Mouse (Mus musculus) liver, postnatal 0 days (tissue): Measurements from ENCODE around the gene P4ha1. TPM values are rescaled to one million over a fixed set of nuclear protein-coding genes. Genes with fewer than 3 reads are reported as not detected.

Experiments used
- ATAC-seq: fragments of 200-750 bp; cut with Nextera tagmentation; 2 replicates; pipeline ENCODE4 v1.8.0; 2017; ENCODE audit warnings: mild to moderate bottlenecking, moderate library complexity
- DNase-seq: peaks from one replicate; pipeline ENCODE4 v3.0.0-alpha.2; 2016
- H3K27ac ChIP-seq: fragments of 300-500 bp; sonication (generic); 2 replicates; pipeline ENCODE4 v1.5.1; 2014; ENCODE audit warnings: antibody characterized with exemption, moderate library complexity, mild to moderate bottlenecking, low read depth
- H3K27me3 ChIP-seq: fragments of 300-500 bp; sonication (generic); 2 replicates; pipeline ENCODE4 v1.6.1; 2014; ENCODE audit warnings: low read length, control low read depth, mixed read lengths; ENCODE audit not compliant: insufficient read depth
- H3K36me3 ChIP-seq: fragments of 300-500 bp; sonication (generic); replicated peaks from 2 replicates; pipeline ENCODE4 v1.6.1; 2014; ENCODE audit warnings: mild to moderate bottlenecking, control low read depth, low read length, moderate library complexity, mixed read lengths; ENCODE audit not compliant: insufficient read depth
- H3K4me1 ChIP-seq: fragments of 300-500 bp; sonication (generic); 2 replicates; pipeline ENCODE4 v1.6.1; 2014; ENCODE audit warnings: antibody characterized with exemption, mild to moderate bottlenecking, control low read depth; ENCODE audit not compliant: insufficient read depth
- H3K4me2 ChIP-seq: fragments of 300-500 bp; sonication (generic); 2 replicates; pipeline ENCODE4 v1.6.1; 2014; ENCODE audit warnings: low read depth, mild to moderate bottlenecking, low read length, moderate library complexity, mixed read lengths
- H3K4me3 ChIP-seq: fragments of 300-500 bp; sonication (generic); 2 replicates; pipeline ENCODE4 v1.5.1; 2014; ENCODE audit warnings: low read depth, low read length
- H3K9ac ChIP-seq: fragments of 300-500 bp; sonication (generic); replicated peaks from 2 replicates; pipeline ENCODE4 v1.6.1; 2014; ENCODE audit warnings: mild to moderate bottlenecking, moderate library complexity
- H3K9me3 ChIP-seq: fragments of 300-500 bp; sonication (generic); 2 replicates; pipeline ENCODE4 v1.6.1; 2016; ENCODE audit warnings: mild to moderate bottlenecking, control low read depth, low read length, mixed read lengths
- CTCF ChIP-seq: sonication (generic); IDR thresholded peaks from 2 replicates; pipeline ENCODE4 v1.5.1; 2016; ENCODE audit warnings: antibody characterized with exemption, low read depth
- EP300 ChIP-seq: IDR thresholded peaks from 2 replicates; pipeline ENCODE4 v1.6.1; 2016; ENCODE audit warnings: antibody characterized with exemption, low read depth, mild to moderate bottlenecking
- WGBS: fragments of 180-500 bp; shearing (Covaris S2); extraction: QIAGEN DNeasy Blood & Tissue Kit; methylation state at CpG from one replicate; pipeline ENCODE4 v1.1.7; 2014; ENCODE audit not compliant: insufficient replicate concordance; 5-methylcytosine and 5-hydroxymethylcytosine counted together
- polyA plus RNA-seq: library from polyadenylated mRNA; unstranded; fragments of >200 nt; fragmentation: Nextera tagmentation; extraction: Ambion mirVana; gene quantifications from 2 replicates; pipeline ENCODE4 v1.2.1, GENCODE M21; 2015

P4ha1 gene
- polyA plus RNA-seq, 1 experiment from 2014 or later: 6.4 TPM

- WGBS: 70% methylated on average over 12 of the region's 12 CpGs
- ATAC-seq: no peak
- Histone ChIP-seq H3K4me1 (peaks cover 3% of the 10 kb centered on the region; the same call in 1 of the 2 replicates), H3K9me3 (no peaks in the 10 kb centered on the region), H3K9ac (no peak overlapping the region), H3K4me2 (no peak overlapping the region), H3K4me3 (no peak overlapping the region), H3K27ac (no peak overlapping the region), H3K36me3 (no peaks in the 10 kb centered on the region), H3K27me3 (no peaks in the 10 kb centered on the region)
- no peak for DNase-seq
- no peak for TF ChIP-seq EP300
- TF ChIP-seq CTCF: no peak
Observed at GRCm38 (mm10) chr10:59410264-59410663, 87.2 kb downstream of the P4ha1 start.

DNA sequence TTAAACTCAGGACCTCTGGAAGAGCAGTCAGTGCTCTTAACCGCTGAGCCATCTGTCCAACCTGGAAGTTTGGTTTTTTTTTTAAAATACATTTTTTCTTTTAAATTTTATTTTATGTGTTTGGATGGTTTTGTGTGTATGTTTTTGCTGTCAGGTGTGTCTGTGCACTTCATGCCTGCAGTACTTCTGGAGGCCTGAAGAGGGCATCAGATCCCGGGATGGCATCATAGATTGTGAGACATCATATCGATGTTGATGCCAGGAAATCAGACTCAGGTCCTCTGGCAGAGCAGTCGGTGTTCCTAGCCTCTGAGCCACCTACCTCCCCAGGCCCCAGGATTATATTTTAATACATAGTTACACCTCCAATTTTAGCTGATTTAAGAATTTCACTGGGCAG is 90.6 kb downstream of the P4ha1 start:
- Histone ChIP-seq H3K4me3 (no peak overlapping the region), H3K27ac (no peak overlapping the region), H3K27me3 (no peaks in the 10 kb centered on the region), H3K9me3 (no peaks in the 10 kb centered on the region), H3K4me2 (no peak overlapping the region), H3K36me3 (no peaks in the 10 kb centered on the region; the same call in 1 of the 2 replicates), H3K4me1 (no peaks in the 10 kb centered on the region), H3K9ac (no peak overlapping the region)
- ATAC-seq (no peak), DNase-seq (no peak)
- TF ChIP-seq CTCF: peak; percentile 45
- no peak for TF ChIP-seq EP300
- 85% methylated on average over 4 of the region's 4 CpGs for WGBS

GRCm38 (mm10) chr10:59416623-59417022 is 93.5 kb downstream of the P4ha1 start:
- Histone ChIP-seq H3K27me3 (no peaks in the 10 kb centered on the region), H3K27ac (no peak overlapping the region), H3K4me2 (no peak overlapping the region), H3K4me3 (no peak overlapping the region), H3K9ac (no peak overlapping the region), H3K4me1 (no peaks in the 10 kb centered on the region), H3K36me3 (peaks cover 7% of the 10 kb centered on the region; the same call in 1 of the 2 replicates), H3K9me3 (no peaks in the 10 kb centered on the region)
- no peak for ATAC-seq
- WGBS: 76% methylated on average over 3 of the region's 3 CpGs
- TF ChIP-seq EP300: no peak
- no peak for TF ChIP-seq CTCF
- no peak for DNase-seq

DNA sequence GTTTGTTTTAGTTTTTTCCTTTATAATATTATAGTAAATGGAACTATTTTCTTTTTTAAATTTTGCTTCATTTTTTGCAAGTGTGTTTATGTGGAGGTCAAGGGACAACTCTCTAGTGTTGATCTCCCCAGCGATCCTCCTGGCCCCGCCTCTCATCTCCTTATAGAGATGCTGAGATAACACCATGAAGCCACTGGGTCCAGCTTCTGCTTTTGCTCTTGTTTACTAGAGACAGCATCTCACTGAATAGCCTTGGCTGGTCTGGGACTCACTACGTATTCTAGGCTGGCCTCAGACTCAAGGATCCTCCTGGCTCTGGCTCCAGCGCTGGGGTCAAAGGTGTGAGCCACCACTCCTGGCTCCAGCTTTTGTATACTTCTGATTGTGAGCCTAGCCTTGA is 96.4 kb downstream of the P4ha1 start:
- TF ChIP-seq CTCF (no peak), EP300 (no peak)
- H3K27ac ChIP-seq: no peak overlapping the region
- no peaks in the 10 kb centered on the region for H3K27me3 ChIP-seq
- 61% methylated on average over 4 of the region's 4 CpGs for WGBS
- 0 out of 2 replicates have a peak, but pooled peaks cover 5% of the 10 kb centered on the region for H3K4me1 ChIP-seq
- peaks cover 7% of the 10 kb centered on the region for H3K36me3 ChIP-seq
- ATAC-seq: no peak
- H3K4me3 ChIP-seq: no peak overlapping the region
- no peak for DNase-seq
- no peak overlapping the region for H3K4me2 ChIP-seq
- no peak overlapping the region for H3K9ac ChIP-seq
- no peaks in the 10 kb centered on the region for H3K9me3 ChIP-seq

Other genes with a start within 250 kb of the P4ha1 start
- 11.6 and 11.8 TPM in 2 replicates for gene Sept10, start 101.4 kb upstream of the P4ha1 start, polyA plus RNA-seq
- 1.3 and 1.6 TPM in 2 replicates for gene Sowahc, start 101.3 kb upstream of the P4ha1 start, polyA plus RNA-seq
- 4.1 and 8.4 TPM in 2 replicates for gene Gm10273, start 72.3 kb downstream of the P4ha1 start, polyA plus RNA-seq
- 58.4 and 61.3 TPM in 2 replicates for gene Pla2g12b, start 80.4 kb downstream of the P4ha1 start, polyA plus RNA-seq
- gene Oit3, start 118.5 kb downstream of the P4ha1 start, polyA plus RNA-seq: 26.8 and 28.1 TPM in 2 replicates